Mouse (Mus musculus): ENCODE data around the gene Atp13a1. TPM values are rescaled to one million over a fixed set of nuclear protein-coding genes. Genes with fewer than 3 reads are reported as not detected.

The Atp13a1 gene
- polyA plus RNA-seq, 1 experiment from 2014 or later: 50.1 TPM

- Histone ChIP-seq H3K9ac (ENCODE audit: low read depth, low read length) (no peak overlapping the region), H3K27ac (ENCODE audit: low read depth, low read length) (no peak overlapping the region), H3K27me3 (replicated peaks; ENCODE audit: control insufficient read depth, insufficient read depth, low read length) (no peaks in the 10 kb centered on the region), H3K9me3 (ENCODE audit: control insufficient read depth, low read length) (no peaks in the 10 kb centered on the region), H3K4me2 (ENCODE audit: low read length) (no peak overlapping the region), H3K4me3 (ENCODE audit: low read length) (no peak overlapping the region), H3K36me3 (ENCODE audit: control insufficient read depth, insufficient read depth, low read length) (no peaks in the 10 kb centered on the region), H3K4me1 (ENCODE audit: control insufficient read depth, insufficient read depth, low read depth, low read length) (no peaks in the 10 kb centered on the region)
- no peak for ATAC-seq
- WGBS: 83% methylated on average over 7 of the region's 7 CpGs
Measured at GRCm38 (mm10) chr8:69850926-69851506, 60.1 kb downstream of the Atp13a1 start.

GRCm38 (mm10) chr8:69853869-69854268 lies 62.9 kb downstream of the Atp13a1 start:
- no peak overlapping the region for H3K4me2 ChIP-seq (ENCODE audit: low read length)
- no peaks in the 10 kb centered on the region for H3K9me3 ChIP-seq (ENCODE audit: control insufficient read depth, low read length)
- H3K9ac ChIP-seq (ENCODE audit: low read depth, low read length): no peak overlapping the region
- no peaks in the 10 kb centered on the region for H3K4me1 ChIP-seq (ENCODE audit: control insufficient read depth, insufficient read depth, low read depth, low read length)
- ATAC-seq: no peak
- H3K36me3 ChIP-seq (ENCODE audit: control insufficient read depth, insufficient read depth, low read length): peaks cover under 1% of the 10 kb centered on the region; the same call in 1 of the 2 replicates
- 94% methylated on average over 10 of the region's 10 CpGs for WGBS
- H3K27ac ChIP-seq (ENCODE audit: low read depth, low read length): no peak overlapping the region
- no peaks in the 10 kb centered on the region for H3K27me3 ChIP-seq (replicated peaks; ENCODE audit: control insufficient read depth, insufficient read depth, low read length)
- H3K4me3 ChIP-seq (ENCODE audit: low read length): no peak overlapping the region

Other genes with a start within 250 kb of the Atp13a1 start
- gene Zfp868, start 165.6 kb upstream of the Atp13a1 start, polyA plus RNA-seq (2015; fragmentation: Nextera tagmentation; extraction: Ambion mirVana): 33.4 and 33.5 TPM in 2 replicates
- 2.1 and 2.3 TPM in 2 replicates for gene Zfp964, start 136.7 kb upstream of the Atp13a1 start, polyA plus RNA-seq (2015; fragmentation: Nextera tagmentation; extraction: Ambion mirVana)
- gene Zfp869, start 80.4 kb upstream of the Atp13a1 start, polyA plus RNA-seq (2015; fragmentation: Nextera tagmentation; extraction: Ambion mirVana): 24.2 and 26.7 TPM in 2 replicates
- gene Zfp963, start 41.2 kb upstream of the Atp13a1 start, polyA plus RNA-seq (2015; fragmentation: Nextera tagmentation; extraction: Ambion mirVana): 6.5 and 8.6 TPM in 2 replicates
- 0.64 TPM in 1 of 2 replicates, not detected in the other for gene Gm20422, start 16.3 kb upstream of the Atp13a1 start, polyA plus RNA-seq (2015; fragmentation: Nextera tagmentation; extraction: Ambion mirVana)
- gene Zfp866, start within 50 bp of the Atp13a1 start, polyA plus RNA-seq (2015; fragmentation: Nextera tagmentation; extraction: Ambion mirVana): 32.8 and 37.0 TPM in 2 replicates
- gene Gmip, start 17.5 kb downstream of the Atp13a1 start, polyA plus RNA-seq (2015; fragmentation: Nextera tagmentation; extraction: Ambion mirVana): 32.2 and 34.5 TPM in 2 replicates
- gene Lpar2, start 31.3 kb downstream of the Atp13a1 start, polyA plus RNA-seq (2015; fragmentation: Nextera tagmentation; extraction: Ambion mirVana): 0.54 and 0.91 TPM in 2 replicates
- gene Pbx4, start 41.3 kb downstream of the Atp13a1 start, polyA plus RNA-seq (2015; fragmentation: Nextera tagmentation; extraction: Ambion mirVana): 60.5 TPM in 2 replicates
- gene Cilp2, start 96.5 kb downstream of the Atp13a1 start, polyA plus RNA-seq (2015; fragmentation: Nextera tagmentation; extraction: Ambion mirVana): 6.6 and 7.0 TPM in 2 replicates
- gene Tssk6, start 111.0 kb downstream of the Atp13a1 start, polyA plus RNA-seq (2015; fragmentation: Nextera tagmentation; extraction: Ambion mirVana): 3.5 and 3.7 TPM in 2 replicates
- gene Ndufa13, start 111.4 kb downstream of the Atp13a1 start, polyA plus RNA-seq (2015; fragmentation: Nextera tagmentation; extraction: Ambion mirVana): 191 and 216 TPM in 2 replicates
- gene Yjefn3, start 111.5 kb downstream of the Atp13a1 start, polyA plus RNA-seq (2015; fragmentation: Nextera tagmentation; extraction: Ambion mirVana): 13.6 and 14.3 TPM in 2 replicates
- gene Gatad2a, start 205.2 kb downstream of the Atp13a1 start, polyA plus RNA-seq (2015; fragmentation: Nextera tagmentation; extraction: Ambion mirVana): 13.9 and 19.7 TPM in 2 replicates